Mouse (Mus musculus) forebrain, embryonic 11.5 days (tissue): ENCODE results near the gene CN725425. TPM values are rescaled to one million over a fixed set of nuclear protein-coding genes. Genes with fewer than 3 reads are reported as not detected.

Source experiments
- ATAC-seq: fragments of 200-750 bp; cut with Nextera tagmentation; replicated peaks from 2 replicates; pipeline ENCODE4 v1.8.0; 2017; ENCODE audit warnings: moderate TSS enrichment; ENCODE audit not compliant: low FRiP score
- DNase-seq: peaks from one replicate; pipeline ENCODE4 v3.0.0-alpha.2; 2017; ENCODE audit warnings: low spot score
- H3K27ac ChIP-seq: fragments of 300-500 bp; sonication (generic); 2 replicates; pipeline ENCODE4 v1.5.1; 2014; ENCODE audit warnings: low read depth, low read length
- H3K27me3 ChIP-seq: fragments of 300-500 bp; sonication (generic); 2 replicates; pipeline ENCODE4 v1.6.1; 2014; ENCODE audit warnings: mild to moderate bottlenecking, low read length, mixed read lengths; ENCODE audit not compliant: control insufficient read depth, insufficient read depth
- H3K36me3 ChIP-seq: fragments of 300-500 bp; sonication (generic); 2 replicates; pipeline ENCODE4 v1.6.1; 2014; ENCODE audit warnings: mild to moderate bottlenecking, low read length, moderate library complexity, mixed read lengths; ENCODE audit not compliant: control insufficient read depth, insufficient read depth
- H3K4me1 ChIP-seq: fragments of 300-500 bp; sonication (generic); replicated peaks from 2 replicates; pipeline ENCODE4 v1.6.1; 2014; ENCODE audit warnings: low read length, mixed read lengths; ENCODE audit not compliant: control insufficient read depth, insufficient read depth
- H3K4me2 ChIP-seq: fragments of 300-500 bp; sonication (generic); 2 replicates; pipeline ENCODE4 v1.6.1; 2014; ENCODE audit warnings: low read depth, mild to moderate bottlenecking, low read length, moderate library complexity, mixed read lengths; ENCODE audit not compliant: severe bottlenecking
- H3K4me3 ChIP-seq: fragments of 300-500 bp; sonication (generic); 2 replicates; pipeline ENCODE4 v1.5.1; 2014; ENCODE audit warnings: low read depth, low read length
- H3K9ac ChIP-seq: fragments of 300-500 bp; sonication (generic); 2 replicates; pipeline ENCODE4 v1.6.1; 2014; ENCODE audit warnings: low read length
- H3K9me3 ChIP-seq: fragments of 300-500 bp; sonication (generic); 2 replicates; pipeline ENCODE4 v1.6.1; 2016; ENCODE audit warnings: low read length, mixed read lengths; ENCODE audit not compliant: control insufficient read depth
- WGBS: fragments of 180-500 bp; shearing (Covaris S2); extraction: QIAGEN DNeasy Blood & Tissue Kit; methylation state at CpG from one replicate; pipeline ENCODE4 v1.1.7; 2014; 5-methylcytosine and 5-hydroxymethylcytosine counted together
- polyA plus RNA-seq: library from polyadenylated mRNA; unstranded; fragments of >200 nt; fragmentation: Nextera tagmentation; extraction: Ambion mirVana; gene quantifications from 2 replicates; pipeline ENCODE4 v1.2.1, GENCODE M21; 2014

The CN725425 gene
- polyA plus RNA-seq, 1 experiment from 2014 or later = 0.12 TPM

GRCm38 (mm10) chr15:91281521-91281920 lies 82.2 kb downstream of the CN725425 start:
- no peak overlapping the region for H3K4me3 ChIP-seq
- WGBS = 89% methylated on average over 5 of the region's 5 CpGs
- DNase-seq (no peak), ATAC-seq (no peak)
- no peak overlapping the region for H3K4me2 ChIP-seq
- no peaks in the 10 kb centered on the region for H3K36me3 ChIP-seq
- H3K4me1 ChIP-seq = no peaks in the 10 kb centered on the region
- H3K27ac ChIP-seq = no peak overlapping the region
- H3K9ac ChIP-seq = no peak overlapping the region
- H3K27me3 ChIP-seq = no peaks in the 10 kb centered on the region
- no peaks in the 10 kb centered on the region; the same call in 1 of the 2 replicates for H3K9me3 ChIP-seq

GRCm38 (mm10) chr15:91282822-91283221 lies 83.5 kb downstream of the CN725425 start:
- no peak for ATAC-seq

DNA sequence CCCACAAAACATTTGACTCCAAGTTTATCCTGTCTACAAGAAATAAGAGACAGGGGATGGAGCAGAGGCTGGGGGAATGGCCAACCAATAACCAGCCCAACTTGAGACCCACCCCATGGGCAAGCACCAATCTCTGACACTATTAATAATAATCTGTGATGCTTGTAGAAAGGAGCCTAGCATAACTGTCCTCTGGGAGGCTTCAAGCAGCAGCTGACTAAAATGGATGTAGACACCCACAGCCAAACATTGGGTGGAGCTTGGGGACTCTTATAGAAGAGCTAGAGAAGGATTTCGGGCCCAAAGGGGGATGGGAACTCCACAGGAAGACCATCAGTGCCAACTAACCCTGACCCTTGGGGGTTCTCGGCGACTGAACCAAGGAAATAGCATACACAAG lies 84.1 kb downstream of the CN725425 start:
- Histone ChIP-seq H3K4me1 (no peaks in the 10 kb centered on the region), H3K9ac (no peak overlapping the region), H3K27me3 (no peaks in the 10 kb centered on the region), H3K36me3 (no peaks in the 10 kb centered on the region), H3K4me3 (no peak overlapping the region), H3K27ac (no peak overlapping the region), H3K9me3 (peaks cover 3% of the 10 kb centered on the region; the same call in 1 of the 2 replicates), H3K4me2 (no peak overlapping the region)
- ATAC-seq = no peak
- no peak for DNase-seq
- WGBS = 87% methylated on average over 3 of the region's 3 CpGs

More at GRCm38 (mm10) chr15:91282822-91283221, 83.5 kb downstream of the CN725425 start:
- DNase-seq = no peak
- Histone ChIP-seq H3K27me3 (no peaks in the 10 kb centered on the region), H3K4me1 (no peaks in the 10 kb centered on the region), H3K4me3 (no peak overlapping the region), H3K27ac (no peak overlapping the region), H3K9me3 (peaks cover 3% of the 10 kb centered on the region; the same call in 1 of the 2 replicates), H3K4me2 (no peak overlapping the region), H3K36me3 (no peaks in the 10 kb centered on the region), H3K9ac (no peak overlapping the region)
- WGBS = 93% methylated on average over 7 of the region's 7 CpGs

DNA sequence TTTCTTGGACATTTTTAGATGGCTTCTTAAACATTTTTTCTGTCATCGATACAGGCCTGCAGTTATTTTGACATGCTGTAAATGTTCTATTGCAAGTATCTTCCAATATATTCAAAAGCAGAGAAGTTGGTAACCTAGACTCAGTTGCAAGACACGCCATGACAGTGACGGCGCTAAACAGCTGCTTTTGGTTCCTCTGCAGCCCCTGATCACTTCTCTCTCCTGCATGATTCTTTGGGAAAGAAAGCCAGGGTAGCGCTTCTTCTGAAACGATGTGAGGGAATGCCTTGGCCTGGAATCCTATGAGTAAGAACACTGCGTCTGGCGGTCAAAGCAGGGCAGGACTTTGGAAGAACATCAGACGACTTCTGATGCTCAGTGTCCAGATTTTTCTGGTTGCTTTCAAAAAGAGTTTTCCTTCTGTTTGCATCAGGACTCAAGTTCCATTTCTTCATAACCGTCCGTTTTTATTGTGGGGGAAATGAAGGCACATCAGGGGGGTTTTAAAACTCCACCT lies 100.1 kb downstream of the CN725425 start:
- no peak overlapping the region for H3K9ac ChIP-seq
- no peaks in the 10 kb centered on the region for H3K9me3 ChIP-seq
- peaks cover 3% of the 10 kb centered on the region; the same call in 1 of the 2 replicates for H3K4me1 ChIP-seq
- ATAC-seq (no peak), DNase-seq (no peak)
- no peak overlapping the region for H3K4me3 ChIP-seq
- H3K4me2 ChIP-seq = no peak overlapping the region
- WGBS = 85% methylated on average over 11 of the region's 11 CpGs
- no peak overlapping the region for H3K27ac ChIP-seq
- no peaks in the 10 kb centered on the region for H3K36me3 ChIP-seq
- no peaks in the 10 kb centered on the region for H3K27me3 ChIP-seq

DNA sequence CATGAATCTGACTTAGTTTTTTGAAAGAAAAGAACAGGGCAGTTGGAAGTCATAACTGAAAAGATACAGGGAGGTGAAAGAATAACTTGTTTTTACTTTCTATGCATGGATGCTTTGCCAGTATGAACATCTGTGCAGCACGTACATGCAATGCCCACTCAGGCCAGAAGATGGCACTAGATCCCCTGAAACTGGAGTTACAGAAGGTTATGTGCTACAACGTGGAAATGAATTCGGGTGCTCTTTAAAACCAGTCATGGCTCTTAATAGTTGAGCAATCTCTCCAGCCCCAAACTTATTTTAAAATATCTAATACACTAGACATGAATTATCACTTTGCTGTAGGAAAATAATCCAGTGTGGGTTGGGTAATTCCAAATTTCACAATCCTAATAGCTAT lies 102.1 kb downstream of the CN725425 start:
- 0 out of 2 replicates have a peak, but pooled peaks have one; percentile 70 for ATAC-seq
- H3K27ac ChIP-seq = no peak overlapping the region
- H3K9ac ChIP-seq = no peak overlapping the region
- no peaks in the 10 kb centered on the region for H3K4me1 ChIP-seq
- WGBS = 13% methylated on average over 3 of the region's 3 CpGs
- H3K36me3 ChIP-seq = no peaks in the 10 kb centered on the region
- no peaks in the 10 kb centered on the region for H3K27me3 ChIP-seq
- H3K4me2 ChIP-seq = no peak overlapping the region
- no peaks in the 10 kb centered on the region for H3K9me3 ChIP-seq
- no peak overlapping the region for H3K4me3 ChIP-seq
- DNase-seq = peak; percentile 91

GRCm38 (mm10) chr15:91304296-91304852 lies 105.1 kb downstream of the CN725425 start:
- H3K36me3 ChIP-seq = no peaks in the 10 kb centered on the region
- no peak overlapping the region for H3K9ac ChIP-seq
- no peak overlapping the region for H3K27ac ChIP-seq
- no peak overlapping the region for H3K4me3 ChIP-seq
- 46% methylated on average over 7 of the region's 7 CpGs for WGBS
- DNase-seq (peak; percentile 74), ATAC-seq (peak; percentile 63; the same call in 1 of the 2 replicates)
- H3K4me1 ChIP-seq = no peaks in the 10 kb centered on the region
- no peaks in the 10 kb centered on the region for H3K9me3 ChIP-seq
- no peak overlapping the region for H3K4me2 ChIP-seq
- H3K27me3 ChIP-seq = no peaks in the 10 kb centered on the region

Other genes with a start within 250 kb of the CN725425 start
- gene Kif21a, start 149.5 kb upstream of the CN725425 start, polyA plus RNA-seq = 45.3 and 48.8 TPM in 2 replicates
- gene Abcd2, start 7.7 kb upstream of the CN725425 start, polyA plus RNA-seq = 22.4 and 25.3 TPM in 2 replicates